ENCODE assay signal across 23 mouse cellular contexts in the genomic region with DNA sequence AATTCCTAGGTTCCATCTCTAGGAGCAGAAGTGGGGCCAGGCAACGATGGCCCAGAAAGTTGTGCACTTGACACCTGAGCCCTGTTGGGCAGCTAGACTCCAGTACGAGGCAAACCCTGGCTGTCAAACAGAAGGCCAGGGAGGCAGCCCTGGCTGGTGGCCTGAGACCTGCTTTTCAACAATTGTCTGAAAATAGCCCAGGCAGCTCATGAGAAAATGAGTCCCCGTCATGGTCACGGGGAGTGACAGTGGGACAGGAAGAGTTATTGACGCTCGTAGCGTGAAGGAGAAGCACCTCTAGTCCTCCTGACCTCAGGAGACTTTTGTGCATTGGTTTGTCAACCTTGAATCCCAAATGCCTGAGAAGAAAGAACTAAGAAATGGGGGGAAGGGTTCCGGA. TPM values are rescaled to one million over a fixed set of nuclear protein-coding genes. Genes with fewer than 3 reads are reported as not detected.
DNase-seq lines count a peak whose midpoint lies in the region.
"Had no signal": no experiment of that assay in that cellular context is flagged by ENCODE, and none has a peak within 500 bp of the region (broad histone marks: within the 10 kb centered on the region; RNA-seq: fewer than 3 reads in every experiment).

No protein-coding gene starts in this region.

- intact Hi-C loops in gastrocnemius, postnatal 36 days (cut with DNase I) = loop anchor here (5.0 kb wide), 1 partner anchor 36 kb away; a partner anchor contains a TSS
- intact Hi-C loops in heart, postnatal 25 days (cut with DNase I) = no loop called here

- peak; percentile 59 for DNase-seq in gastrocnemius, adult 18-20 months (ENCODE audit: low spot score)
- no peak for DNase-seq in gastrocnemius, postnatal 36 days
- DNase-seq in heart, adult 8-10 months (ENCODE audit: low spot score) = peak; percentile 67
- no peak for DNase-seq in heart, postnatal 25 days (ENCODE audit: low spot score)
- DNase-seq in spleen, postnatal 36 days (ENCODE audit: low spot score in 2 of 2) = peak; percentile 65 to 71
- no peak for DNase-seq in spleen, postnatal 14 days (ENCODE audit: low spot score in 2 of 2)
- no peak for DNase-seq in urinary bladder, adult 18-20 months (ENCODE audit: low spot score in 2 of 2)
- DNase-seq: adrenal gland, postnatal 36 days; cerebellum, adult 2 months; cerebellum, postnatal 25 days; forebrain, postnatal 0 days; gastrocnemius, postnatal 14 days; liver; lung, adult 2 months; lung, postnatal 14 days; right cerebral cortex, adult 18-20 months had no signal

RNA-seq across cellular contexts. Expression of a gene that starts 5.9 kb away (rescaled TPM):
- total RNA-seq in gastrocnemius, adult 18-20 months (2021) = 10 to 100 TPM; 31.5 to 37.6 TPM
- 10 to 100 TPM; 27.4 to 31.2 TPM for total RNA-seq in gastrocnemius, postnatal 36 days (2021)
- total RNA-seq in heart, adult 8-10 months (2022) = 10 to 100 TPM; 39.2 to 43.9 (median 40.1) TPM
- 10 to 100 TPM; 43.3 to 47.3 TPM for total RNA-seq in heart, postnatal 25 days (2021)

RNA-seq across cellular contexts. Expression of a gene that starts 9.9 kb away (rescaled TPM):
- total RNA-seq in gastrocnemius, adult 18-20 months (2021) = 10 to 100 TPM; 19.5 to 33.9 TPM
- total RNA-seq in gastrocnemius, postnatal 36 days (2021) = 10 to 100 TPM; 16.6 to 21.4 TPM
- 10 to 100 TPM; 27.3 to 35.9 (median 33.9) TPM for total RNA-seq in heart, adult 8-10 months (2022)
- 10 to 100 TPM; 30.2 to 30.9 TPM for total RNA-seq in heart, postnatal 25 days (2021)

RNA-seq across cellular contexts. Expression of a gene that starts 38.3 kb away (rescaled TPM):
- total RNA-seq in gastrocnemius, adult 18-20 months (2021) = under 1 TPM; 0.78 to 0.84 TPM
- total RNA-seq in gastrocnemius, postnatal 36 days (2021) = 1 to 10 TPM in 1 of 2 experiments, under 1 TPM in 1; 0.96 to 1.4 TPM
- under 1 TPM in 3 of 4 experiments, not detected in 1; 0.22 to 0.87 (median 0.47) TPM for total RNA-seq in heart, adult 8-10 months (2022)
- under 1 TPM; 0.16 to 0.17 TPM for total RNA-seq in heart, postnatal 25 days (2021)
- total RNA-seq: megakaryocyte progenitor cell, adult 5-6 weeks; midbrain, postnatal 0 days had no signal

RNA-seq across cellular contexts. Expression of a gene that starts 44.8 kb away (rescaled TPM):
- total RNA-seq in gastrocnemius, adult 18-20 months (2021) = not detected
- total RNA-seq in gastrocnemius, postnatal 36 days (2021) = not detected
- not detected for total RNA-seq in heart, adult 8-10 months (2022)
- total RNA-seq in heart, postnatal 25 days (2021) = not detected
- total RNA-seq: adrenal gland, postnatal 36 days; forebrain, postnatal 0 days; gastrocnemius, postnatal 14 days; hematopoietic stem cell, adult 5-6 weeks; layer of hippocampus, adult 18-20 months; layer of hippocampus, postnatal 10 days; left cerebral cortex, adult 18-20 months; left cerebral cortex, postnatal 14 days; megakaryocyte progenitor cell, adult 5-6 weeks had no signal

RNA-seq across cellular contexts. Expression of a gene that starts 45.3 kb away (rescaled TPM):
- total RNA-seq in gastrocnemius, adult 18-20 months (2021) = under 1 TPM; 0.30 to 0.57 TPM
- total RNA-seq in gastrocnemius, postnatal 36 days (2021) = under 1 TPM; 0.52 to 0.94 TPM
- 1 to 10 TPM; 1.3 to 2.6 (median 1.9) TPM for total RNA-seq in heart, adult 8-10 months (2022)
- total RNA-seq in heart, postnatal 25 days (2021) = 1 to 10 TPM; 2.7 to 3.2 TPM

Comparison
In these comparisons a context has a peak if more than half of its experiments do, and no peak if none do; other contexts are left out.
1. DNase-seq: peak in gastrocnemius, adult 18-20 months (single experiment), heart, adult 8-10 months (single experiment) and spleen, postnatal 36 days (2 of 2); none in gastrocnemius, postnatal 36 days (0 of 2), heart, postnatal 25 days (single experiment), spleen, postnatal 14 days (0 of 2) and urinary bladder, adult 18-20 months (0 of 2).